9 mouse cellular contexts compared by ENCODE assay signal in the genomic region with DNA sequence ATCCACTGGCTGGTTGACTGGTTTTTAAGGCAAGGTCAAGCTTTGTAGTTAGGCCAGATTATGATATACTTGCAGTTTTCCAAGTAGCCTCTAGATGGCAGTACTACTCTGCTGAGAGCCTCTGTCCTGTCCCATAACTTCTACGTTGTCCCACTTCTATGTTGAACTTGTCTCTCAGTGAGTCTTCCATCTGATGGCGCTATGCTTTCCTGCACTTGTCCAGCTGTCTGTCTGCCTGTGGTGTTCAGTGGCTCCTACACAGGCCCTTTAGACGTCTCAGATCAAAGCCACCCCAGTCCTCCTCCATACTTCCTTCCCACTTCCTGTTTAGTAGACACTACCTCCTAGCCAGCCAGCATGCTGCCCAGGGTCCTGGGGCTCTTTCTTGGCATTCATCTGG. TPM values are rescaled to one million over a fixed set of nuclear protein-coding genes. Genes with fewer than 3 reads are reported as not detected.
DNase-seq lines count a peak whose midpoint lies in the region; ATAC-seq and TF ChIP-seq lines count a peak whose summit lies in the region.
"Had no signal": no experiment of that assay in that cellular context is flagged by ENCODE, and none has a peak within 500 bp of the region (broad histone marks: within the 10 kb centered on the region; RNA-seq: fewer than 3 reads in every experiment).

No protein-coding gene starts in this region.

- H3K27ac ChIP-seq in limb, embryonic 13.5 days = no peak overlapping the region
- H3K27ac ChIP-seq in midbrain, postnatal 0 days (ENCODE audit: low read depth, low read length) = no peak overlapping the region

- H3K9ac ChIP-seq in limb, embryonic 13.5 days = no peak overlapping the region
- no peak overlapping the region for H3K9ac ChIP-seq in midbrain, postnatal 0 days (replicated peaks; ENCODE audit: low read length, poor library complexity, severe bottlenecking)

- peaks cover 32% of the 10 kb centered on the region for H3K36me3 ChIP-seq in limb, embryonic 13.5 days
- peaks cover 18% of the 10 kb centered on the region for H3K36me3 ChIP-seq in midbrain, postnatal 0 days (ENCODE audit: insufficient read depth, low read length)

- H3K4me3 ChIP-seq in limb, embryonic 13.5 days = no peak overlapping the region
- H3K4me3 ChIP-seq in midbrain, postnatal 0 days (ENCODE audit: low read depth, low read length) = no peak overlapping the region
- H3K4me3 ChIP-seq: erythroblast, embryonic 14.5 days had no signal

- no peaks in the 10 kb centered on the region for H3K27me3 ChIP-seq in limb, embryonic 13.5 days
- no peaks in the 10 kb centered on the region for H3K27me3 ChIP-seq in midbrain, postnatal 0 days (ENCODE audit: insufficient read depth, low read length)

- H3K4me1 ChIP-seq in limb, embryonic 13.5 days = no peaks in the 10 kb centered on the region
- no peaks in the 10 kb centered on the region for H3K4me1 ChIP-seq in midbrain, postnatal 0 days (ENCODE audit: insufficient read depth, low read length)

- WGBS in limb, embryonic 13.5 days = 29% methylated on average over 3 of the region's 3 CpGs
- WGBS in midbrain, postnatal 0 days = 43% methylated on average over 3 of the region's 3 CpGs

- peak; percentile 68 for DNase-seq in gastrocnemius, adult 18-20 months (ENCODE audit: low spot score)
- DNase-seq in gastrocnemius, postnatal 10 days = no peak
- DNase-seq in CD8-positive naive resting alpha-beta T cell, adult 2 months (ENCODE audit: low read depth in 2 of 2, low spot score in 2 of 2) = peak; percentile 22 to 32
- peak; percentile 45 to 69 for DNase-seq in cerebellum, postnatal 14 days
- DNase-seq in midbrain, postnatal 0 days (ENCODE audit: low spot score) = peak; percentile 68
- DNase-seq in right cerebral cortex, postnatal 4 days = no peak

- peak; percentile 80 for TF ChIP-seq CTCF in midbrain, postnatal 0 days (IDR thresholded peaks at IDR 0.05)

- no peak overlapping the region for H3K4me2 ChIP-seq in limb, embryonic 13.5 days (replicated peaks)
- H3K4me2 ChIP-seq in midbrain, postnatal 0 days (ENCODE audit: low read depth, low read length, poor library complexity, severe bottlenecking) = no peak overlapping the region

- H3K9me3 ChIP-seq in limb, embryonic 13.5 days = no peaks in the 10 kb centered on the region
- H3K9me3 ChIP-seq in midbrain, postnatal 0 days (ENCODE audit: low read length) = no peaks in the 10 kb centered on the region

- peak; percentile 67 to 78 for ATAC-seq in hematopoietic stem cell, adult 5-6 weeks (replicated peaks in 1 of 2; ENCODE audit: insufficient read depth in 1 of 2, low FRiP score in 2 of 2, low TSS enrichment in 1 of 2, low read depth in 1 of 2, poor library complexity in 2 of 2, severe bottlenecking in 2 of 2)
- peak; percentile 46; the same call in 1 of the 2 replicates for ATAC-seq in limb, embryonic 13.5 days (ENCODE audit: low FRiP score, low read depth)
- peak; percentile 24; the same call in 1 of the 2 replicates for ATAC-seq in midbrain, postnatal 0 days (ENCODE audit: low FRiP score)

RNA-seq across cellular contexts. Expression of gene Oxct2a, which starts 17.6 kb away (rescaled TPM):
- under 1 TPM in 1 of 2 experiments, not detected in 1; 0.25 TPM for total RNA-seq in gastrocnemius, adult 18-20 months (2021)
- under 1 TPM in 1 of 2 experiments, not detected in 1; 0.34 TPM for total RNA-seq in gastrocnemius, postnatal 10 days (2021)
- total RNA-seq in hematopoietic stem cell, adult 5-6 weeks (2017) = not detected in 2 replicates
- polyA plus RNA-seq in limb, embryonic 13.5 days (2015; fragmentation: Nextera tagmentation; extraction: Ambion mirVana) = not detected in 2 replicates
- not detected in 2 replicates for total RNA-seq in midbrain, postnatal 0 days (2014; rRNA removed)
- 0.17 and 0.21 TPM in 2 replicates for polyA plus RNA-seq in midbrain, postnatal 0 days (2015; fragmentation: Nextera tagmentation; extraction: Ambion mirVana)
- polyA plus RNA-seq: erythroblast, embryonic 14.5 days had no signal

RNA-seq across cellular contexts. Expression of gene Bmp8a, which starts 37.3 kb away (rescaled TPM):
- total RNA-seq in gastrocnemius, adult 18-20 months (2021) = under 1 TPM; 0.50 to 0.78 TPM
- under 1 TPM in 1 of 2 experiments, not detected in 1; 0.59 TPM for total RNA-seq in gastrocnemius, postnatal 10 days (2021)
- total RNA-seq in hematopoietic stem cell, adult 5-6 weeks (2017) = 0.19 TPM in 1 of 2 replicates, not detected in the other
- 0.83 and 0.92 TPM in 2 replicates for polyA plus RNA-seq in limb, embryonic 13.5 days (2015; fragmentation: Nextera tagmentation; extraction: Ambion mirVana)
- 0.09 and 0.44 TPM in 2 replicates for total RNA-seq in midbrain, postnatal 0 days (2014; rRNA removed)
- polyA plus RNA-seq in midbrain, postnatal 0 days (2015; fragmentation: Nextera tagmentation; extraction: Ambion mirVana) = 0.23 and 0.58 TPM in 2 replicates
- polyA plus RNA-seq: erythroblast, embryonic 14.5 days had no signal

RNA-seq across cellular contexts. Expression of gene Pabpc4, which starts 43.6 kb away (rescaled TPM):
- 100 to 1,000 TPM; 307 to 316 TPM for total RNA-seq in gastrocnemius, adult 18-20 months (2021)
- 100 to 1,000 TPM; 279 to 289 TPM for total RNA-seq in gastrocnemius, postnatal 10 days (2021)
- 87.7 and 112 TPM in 2 replicates for total RNA-seq in hematopoietic stem cell, adult 5-6 weeks (2017)
- 43.9 and 45.8 TPM in 2 replicates for polyA plus RNA-seq in limb, embryonic 13.5 days (2015; fragmentation: Nextera tagmentation; extraction: Ambion mirVana)
- 85.4 and 88.6 TPM in 2 replicates for total RNA-seq in midbrain, postnatal 0 days (2014; rRNA removed)
- 23.5 and 25.0 TPM in 2 replicates for polyA plus RNA-seq in midbrain, postnatal 0 days (2015; fragmentation: Nextera tagmentation; extraction: Ambion mirVana)

Comparison
In these comparisons a context has a peak if more than half of its experiments do, and no peak if none do; other contexts are left out.
1. DNase-seq: peak in gastrocnemius, adult 18-20 months (single experiment), CD8-positive naive resting alpha-beta T cell, adult 2 months (2 of 2), cerebellum, postnatal 14 days (2 of 2) and midbrain, postnatal 0 days (single experiment); none in gastrocnemius, postnatal 10 days (single experiment) and right cerebral cortex, postnatal 4 days (single experiment).
2. Peak in every context shown above with its lines, with median percentiles within 50 percentile points of each other: ATAC-seq.